Mouse (Mus musculus): ENCODE results near the gene Eda. TPM values are rescaled to one million over a fixed set of nuclear protein-coding genes. Genes with fewer than 3 reads are reported as not detected.

The Eda gene
- 6.7 and 8.0 TPM in 2 replicates for total RNA-seq (2021)
- long read RNA-seq, partial matches to known transcripts: 0 of 3 reads
- long read RNA-seq, other reads (novel, unspliced or antisense): 3 of 3 reads

DNA sequence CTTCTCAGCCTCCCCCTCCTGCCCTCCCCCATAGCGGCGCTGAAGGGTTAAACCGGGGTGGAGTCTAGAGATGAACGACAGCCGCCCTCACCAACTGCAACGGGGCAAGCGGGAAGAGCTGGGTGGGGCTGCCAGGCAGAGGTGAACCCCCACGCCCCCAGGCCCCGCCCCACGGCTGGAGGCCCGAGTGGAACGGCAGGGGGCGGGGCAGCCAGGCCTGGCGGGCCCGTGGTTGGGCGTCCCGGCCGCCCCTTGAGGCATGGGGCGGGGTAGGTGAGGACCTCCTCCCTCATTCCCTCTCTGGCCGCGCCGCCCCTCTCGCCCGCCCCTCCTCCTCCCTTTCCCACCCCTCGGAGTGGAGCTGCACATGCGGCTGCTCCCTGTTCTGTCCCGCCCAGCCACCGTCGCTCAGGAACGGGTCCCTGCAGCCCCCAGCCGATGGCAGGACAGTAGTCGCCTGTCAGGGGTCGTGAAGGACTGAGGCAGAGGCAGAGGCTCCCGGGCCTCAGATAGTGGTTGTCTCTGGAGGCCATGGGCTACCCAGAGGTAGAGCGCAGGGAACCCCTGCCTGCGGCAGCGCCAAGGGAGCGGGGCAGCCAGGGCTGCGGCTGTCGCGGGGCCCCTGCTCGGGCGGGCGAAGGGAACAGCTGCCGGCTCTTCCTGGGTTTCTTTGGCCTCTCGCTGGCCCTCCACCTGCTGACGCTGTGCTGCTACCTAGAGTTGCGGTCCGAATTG lies at the start of gene Eda:
Eda (plus strand) TSS at position 357 of the 735 bp plus-strand sequence.
- DNase-seq: peak; percentile 91

DNA sequence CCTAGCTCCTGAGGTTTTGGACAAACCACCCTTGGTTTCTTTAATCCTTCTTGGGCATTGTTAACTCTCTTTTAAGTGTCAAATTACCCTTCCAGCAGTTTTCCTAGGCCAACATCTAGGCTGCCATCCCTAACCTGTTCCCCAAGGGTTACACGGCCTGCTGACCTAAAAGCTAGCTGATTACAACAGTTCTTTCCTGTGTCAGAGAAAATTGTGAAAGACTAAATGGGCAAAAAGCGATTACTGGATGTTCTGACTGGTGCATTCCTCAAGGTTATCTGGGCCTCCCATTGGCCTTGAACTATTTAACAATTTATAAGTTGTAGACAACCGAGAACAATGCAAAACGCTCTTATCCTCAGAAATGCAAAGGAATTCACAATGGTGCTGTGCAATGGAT lies 14.4 kb upstream of the Eda start:
- DNase-seq: no peak

- DNase-seq: no peak
Measured at GRCm38 (mm10) chrX:99970111-99970510, 5.3 kb upstream of the Eda start.

DNA sequence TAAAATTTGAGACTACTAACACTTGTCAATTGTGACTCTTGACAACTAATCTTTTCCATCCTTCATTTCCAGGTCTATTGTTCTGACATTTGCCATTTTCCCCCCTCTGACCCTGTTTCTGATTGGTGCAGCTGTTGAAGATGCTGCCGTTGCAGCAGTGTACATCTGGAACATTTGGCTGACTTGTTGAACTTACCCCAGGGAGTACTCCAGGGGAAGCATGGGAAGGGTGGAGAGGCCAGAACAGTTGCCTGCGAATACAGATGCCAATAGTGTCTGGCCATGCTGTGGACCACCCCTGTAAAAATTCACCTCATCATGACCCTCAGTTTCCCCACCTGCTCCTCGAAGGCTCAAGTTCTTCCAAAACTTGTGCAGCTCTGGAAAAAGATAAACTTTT lies 1.0 kb upstream of the Eda start:
- DNase-seq: no peak

DNA sequence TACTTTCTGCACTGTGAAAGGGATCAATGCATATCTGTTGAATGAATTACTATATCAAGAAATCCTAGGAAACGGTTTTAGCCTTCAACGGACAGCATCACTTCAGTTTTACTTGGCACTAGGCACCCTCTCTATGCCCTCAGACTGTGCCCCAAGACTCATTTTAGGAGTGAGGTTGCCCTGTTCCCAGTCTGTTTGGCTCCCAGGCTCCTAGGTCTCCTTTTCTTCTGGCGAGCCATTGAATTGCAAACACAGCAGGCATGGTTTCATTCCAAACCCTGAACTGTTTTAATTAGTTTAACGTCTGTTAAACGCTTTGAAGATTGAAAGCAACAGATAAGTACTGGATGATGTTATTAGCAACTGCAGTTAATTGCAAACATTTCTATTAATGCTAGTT lies 603 bp upstream of the Eda start:
- DNase-seq: no peak

- DNase-seq: peak; percentile 42
Measured at GRCm38 (mm10) chrX:99975985-99976924, 849 bp downstream of the Eda start.

DNA sequence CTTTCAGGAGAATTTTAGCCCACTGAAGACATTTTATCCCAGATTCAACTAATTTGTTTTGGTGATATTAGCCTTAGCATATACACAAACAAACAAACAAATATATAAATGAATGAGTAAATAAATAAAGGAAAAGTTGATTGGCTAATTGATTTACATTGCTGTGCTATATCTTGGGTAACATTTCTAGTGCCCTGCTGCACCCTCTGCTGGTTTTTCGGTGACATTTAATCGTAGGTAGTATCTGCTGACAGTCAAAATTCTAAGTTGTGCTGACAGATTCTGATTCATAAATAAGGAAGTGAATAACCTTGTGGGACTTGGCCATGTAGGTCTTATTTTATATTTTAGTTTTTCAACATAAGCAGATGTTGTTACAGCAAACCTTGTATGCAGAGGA lies 2.9 kb downstream of the Eda start:
- DNase-seq: no peak

GRCm38 (mm10) chrX:99993434-99993833 lies 18.0 kb downstream of the Eda start:
- no peak for DNase-seq

DNA sequence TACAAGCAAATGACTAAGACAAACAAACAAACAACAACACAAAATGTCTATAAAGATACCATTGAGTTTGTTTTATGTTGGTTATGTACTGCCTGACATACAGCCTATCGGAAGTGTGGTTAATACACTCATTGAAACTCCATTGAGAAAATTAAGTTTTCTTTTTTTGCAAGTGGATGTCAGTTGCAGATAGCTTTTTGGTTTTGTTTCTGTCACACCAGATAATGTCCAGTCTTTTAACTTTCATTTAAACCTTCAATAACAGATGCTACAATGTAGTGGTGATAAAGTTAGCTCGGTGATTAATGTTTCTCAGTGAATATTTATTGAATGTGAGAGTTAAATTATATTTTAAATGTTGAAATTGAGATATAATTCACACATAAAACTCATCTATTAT lies 23.9 kb downstream of the Eda start:
- DNase-seq: no peak

- no peak for DNase-seq
Measured at GRCm38 (mm10) chrX:100118362-100118761, 143.0 kb downstream of the Eda start.

GRCm38 (mm10) chrX:100195286-100195685 lies 219.9 kb downstream of the Eda start:
- DNase-seq: no peak

DNA sequence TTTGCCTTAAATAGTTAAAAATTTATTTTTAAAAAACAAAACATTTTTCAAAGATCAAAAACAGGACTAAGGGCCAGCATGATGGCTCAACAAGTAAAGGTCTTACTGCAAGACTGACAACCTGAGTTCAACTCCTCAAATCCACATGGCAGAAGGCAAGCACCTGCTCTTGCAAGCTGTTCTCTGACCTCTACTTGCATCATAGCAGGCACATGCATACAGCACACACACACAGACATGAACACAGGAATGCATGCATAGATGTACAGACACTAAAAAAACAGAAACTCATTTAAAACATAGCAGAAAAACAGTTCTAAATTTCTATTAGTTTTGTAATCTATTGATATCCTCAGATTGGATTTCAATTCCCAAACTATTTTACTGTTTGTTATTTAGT lies 338.2 kb downstream of the Eda start:
- DNase-seq: no peak

DNA sequence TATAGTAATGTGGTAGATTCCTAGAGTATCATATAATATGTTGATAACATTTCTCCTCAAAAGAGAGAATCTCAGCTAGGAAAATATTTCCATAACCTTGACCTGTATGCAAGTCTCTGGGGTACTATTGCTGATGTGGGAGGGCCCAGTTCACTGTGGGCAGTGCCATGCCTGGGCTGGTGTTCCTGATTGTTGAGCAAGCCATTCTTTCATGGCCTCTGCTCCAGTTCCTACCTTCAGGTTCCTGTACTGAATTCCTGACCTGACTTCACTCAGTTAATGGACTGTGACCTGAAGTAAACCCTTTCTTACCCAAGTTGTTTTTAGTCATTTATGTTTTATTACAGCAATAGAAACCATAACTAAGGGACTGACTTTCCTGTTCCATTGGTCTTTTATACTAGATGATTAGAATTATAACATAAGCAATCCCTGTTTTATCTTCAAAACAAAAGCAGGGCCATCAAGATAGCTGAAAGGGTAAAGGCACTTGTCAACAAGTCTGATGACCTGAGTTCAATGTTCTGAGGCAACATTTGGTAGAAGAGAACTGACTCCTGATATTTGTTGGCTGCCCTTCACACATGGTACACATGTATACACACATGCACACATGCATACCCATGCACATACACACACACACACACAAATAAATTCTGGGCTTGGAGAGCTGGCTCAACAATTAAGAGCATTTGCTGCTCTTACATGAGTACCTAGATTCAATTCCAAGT lies 338.9 kb downstream of the Eda start:
- no peak for DNase-seq

GRCm38 (mm10) chrX:100340687-100341086 lies 365.3 kb downstream of the Eda start:
- DNase-seq: no peak

- no peak for DNase-seq
Measured at GRCm38 (mm10) chrX:100344433-100344832, 369.0 kb downstream of the Eda start.

DNA sequence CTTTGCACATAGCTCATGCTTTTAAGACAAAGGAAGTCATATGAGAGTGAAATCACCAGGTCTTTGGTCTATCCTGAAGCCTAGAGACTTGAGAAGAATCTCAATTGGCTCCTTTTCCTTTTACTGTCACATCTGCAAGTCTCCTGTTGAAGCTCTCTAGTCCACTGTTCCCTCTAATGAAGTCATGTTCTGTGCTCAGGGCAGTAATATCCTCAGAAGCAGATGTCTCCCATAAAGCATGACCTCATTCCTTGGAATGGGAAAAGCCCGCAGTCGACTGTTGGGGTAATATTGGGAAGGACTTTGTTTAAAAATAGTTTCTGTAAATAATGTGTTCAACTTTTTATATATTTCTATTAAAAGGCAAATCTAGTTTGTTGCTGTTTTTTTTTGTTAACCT lies 381.6 kb downstream of the Eda start:
- DNase-seq: no peak

DNA sequence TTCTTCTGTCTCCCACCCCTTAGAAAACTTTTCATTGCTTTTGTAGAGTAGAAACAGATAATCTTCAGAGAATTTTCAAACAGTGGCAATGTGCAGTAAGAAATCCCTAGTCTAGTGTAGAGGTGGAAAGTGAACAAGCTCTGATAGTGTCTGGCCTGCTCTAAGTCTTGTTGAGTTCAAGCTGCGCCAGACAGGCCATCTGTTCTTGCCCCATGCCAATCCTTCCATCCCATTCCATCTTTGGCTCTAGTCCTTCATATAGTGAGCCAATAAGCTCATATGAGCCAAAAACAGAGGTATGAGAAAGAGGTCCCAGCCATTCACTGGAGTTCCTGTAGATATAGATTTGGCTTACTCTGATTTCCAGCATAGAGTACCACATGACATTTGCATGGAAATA lies 414.5 kb downstream of the Eda start:
- DNase-seq: no peak

DNA sequence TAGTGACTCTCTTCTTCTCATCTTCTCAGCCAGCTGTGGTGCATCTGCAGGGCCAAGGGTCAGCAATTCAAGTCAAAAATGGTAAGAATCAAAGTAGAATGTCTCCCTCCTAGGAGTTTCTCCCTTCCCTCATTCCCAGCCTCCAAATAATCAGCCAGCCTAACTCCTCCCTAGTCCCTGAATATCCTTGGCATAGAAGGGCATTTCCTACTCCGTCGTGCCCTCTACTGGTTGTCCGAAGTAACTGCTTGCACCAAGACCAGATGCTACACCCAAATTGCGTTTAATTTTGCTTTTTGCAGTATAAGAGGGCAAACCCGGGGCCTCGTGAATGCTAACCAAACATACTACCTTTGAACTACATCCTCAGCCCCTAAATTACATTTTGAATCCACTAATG lies 416.9 kb downstream of the Eda start:
- DNase-seq: peak; percentile 22

DNA sequence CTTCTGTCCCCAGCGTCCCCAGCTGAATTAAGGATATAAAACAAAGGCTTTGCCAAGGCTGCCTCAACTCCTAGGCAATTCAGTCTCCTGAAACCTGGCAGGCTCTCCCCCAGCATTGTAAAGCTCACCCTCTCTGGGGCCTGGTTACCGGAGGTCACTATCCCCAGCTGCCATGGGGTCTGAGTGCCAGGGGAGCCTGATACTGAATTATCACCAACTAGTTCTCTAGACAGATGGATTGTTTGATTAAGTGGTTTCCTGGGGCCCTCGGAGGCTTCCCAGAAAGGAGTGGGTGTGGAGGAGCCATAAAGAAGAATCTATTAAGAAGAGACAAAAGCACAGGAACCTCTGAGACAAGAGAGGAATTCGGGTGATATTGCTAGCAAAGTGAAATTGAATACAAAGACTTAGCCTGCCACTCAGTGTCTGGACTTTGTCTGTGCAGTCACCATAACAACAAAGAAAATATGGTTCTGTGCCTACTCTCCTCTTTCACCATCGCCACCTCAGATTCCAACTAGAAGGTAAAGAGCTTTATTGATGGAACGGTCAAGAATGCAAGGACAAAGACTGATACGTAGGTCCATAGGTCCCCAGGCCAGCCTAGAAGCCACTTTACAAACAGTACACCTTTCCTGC lies 418.9 kb downstream of the Eda start:
- no peak for DNase-seq

- DNase-seq: peak; percentile 23
Measured at GRCm38 (mm10) chrX:100395026-100395425, 419.6 kb downstream of the Eda start.

DNA sequence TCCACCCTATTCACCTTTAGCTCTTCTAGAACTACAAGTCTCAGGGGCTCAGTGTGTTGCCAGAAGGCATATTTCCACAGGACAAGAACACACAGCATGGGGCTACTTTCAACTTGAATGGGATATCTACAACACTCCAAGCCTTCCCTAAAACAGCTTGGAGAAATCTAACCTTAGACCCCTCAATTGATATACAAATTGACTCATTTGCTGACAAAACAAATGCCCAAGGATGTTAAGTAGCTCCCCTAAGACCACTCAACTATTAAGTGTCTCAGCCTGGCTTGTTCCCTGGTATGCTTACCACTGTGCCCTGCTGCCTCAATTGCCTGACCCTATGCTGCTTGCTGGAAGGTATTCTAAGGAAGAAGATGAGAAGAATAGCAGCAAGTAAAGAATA lies 425.5 kb downstream of the Eda start:
- DNase-seq: no peak

DNA sequence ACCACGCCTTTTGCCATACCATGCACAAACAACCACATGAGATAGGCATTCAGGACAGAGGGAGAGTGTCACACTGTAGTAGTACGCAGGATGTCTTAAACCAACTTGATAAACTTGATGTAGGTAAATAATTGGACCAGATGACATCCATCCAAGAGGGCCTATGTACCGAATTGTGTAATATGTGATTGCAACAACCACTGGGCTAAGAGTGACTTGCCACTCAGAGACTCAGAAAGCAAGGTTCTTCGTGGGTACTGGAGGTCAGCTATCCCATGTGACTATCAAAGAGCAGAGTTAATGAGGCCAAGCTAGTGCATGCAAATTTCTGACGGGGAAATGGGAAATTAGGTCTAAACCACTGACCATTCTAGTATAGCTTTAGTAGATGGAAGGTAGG lies 426.3 kb downstream of the Eda start:
- DNase-seq: no peak
